Mouse (Mus musculus) heart, postnatal 0 days (tissue): ENCODE measurements around the gene Ly6c2. TPM values are rescaled to one million over a fixed set of nuclear protein-coding genes. Genes with fewer than 3 reads are reported as not detected.
A peak's percentile ranks its signal among the peaks of the same experiment; 100 is the strongest.
"Not testable (repeated sequence)": the region's sequence is repeated elsewhere in the genome, so short reads cannot be mapped to it uniquely, and the experiment has no call there.

Experiments
- ATAC-seq: fragments of 200-750 bp; cut with Nextera tagmentation; 2 replicates; pipeline ENCODE4 v1.8.0; 2017; ENCODE audit warnings: low read depth, moderate number of reproducible peaks, moderate library complexity; ENCODE audit not compliant: insufficient read depth
- DNase-seq: peaks from one replicate; pipeline ENCODE4 v3.0.0-alpha.2; 2016; ENCODE audit warnings: low spot score
- H3K27ac ChIP-seq: fragments of 300-500 bp; sonication (generic); 2 replicates; pipeline ENCODE4 v1.5.1; 2014; ENCODE audit warnings: low read depth, mild to moderate bottlenecking
- H3K27me3 ChIP-seq: fragments of 300-500 bp; sonication (generic); 2 replicates; pipeline ENCODE4 v1.6.1; 2014; ENCODE audit warnings: low read length, mixed read lengths; ENCODE audit not compliant: control insufficient read depth, insufficient read depth
- H3K36me3 ChIP-seq: fragments of 300-500 bp; sonication (generic); replicated peaks from 2 replicates; pipeline ENCODE4 v1.6.1; 2014; ENCODE audit warnings: low read length, mixed read lengths; ENCODE audit not compliant: control insufficient read depth, insufficient read depth
- H3K4me1 ChIP-seq: fragments of 300-500 bp; sonication (generic); 2 replicates; pipeline ENCODE4 v1.6.1; 2014; ENCODE audit warnings: antibody characterized with exemption; ENCODE audit not compliant: control insufficient read depth, insufficient read depth
- H3K4me2 ChIP-seq: fragments of 300-500 bp; sonication (generic); 2 replicates; pipeline ENCODE4 v1.6.1; 2014; ENCODE audit warnings: low read depth, mild to moderate bottlenecking, low read length, moderate library complexity
- H3K4me3 ChIP-seq: fragments of 300-500 bp; sonication (generic); 2 replicates; pipeline ENCODE4 v1.5.1; 2014; ENCODE audit warnings: low read depth, low read length
- H3K9ac ChIP-seq: fragments of 300-500 bp; sonication (generic); replicated peaks from 2 replicates; pipeline ENCODE4 v1.6.1; 2014; ENCODE audit warnings: low read depth, low read length, mixed read lengths
- H3K9me3 ChIP-seq: fragments of 300-500 bp; sonication (generic); replicated peaks from 2 replicates; pipeline ENCODE4 v1.6.1; 2016; ENCODE audit warnings: low read length; ENCODE audit not compliant: control insufficient read depth
- CTCF ChIP-seq: IDR thresholded peaks from 2 replicates; pipeline ENCODE4 v1.5.1; 2016; ENCODE audit warnings: antibody characterized with exemption, control low read depth, low read depth
- EP300 ChIP-seq: IDR thresholded peaks from 2 replicates; pipeline ENCODE4 v1.6.1; 2016; ENCODE audit warnings: antibody characterized with exemption, low read depth
- WGBS: fragments of 180-500 bp; shearing (Covaris S2); extraction: QIAGEN DNeasy Blood & Tissue Kit; methylation state at CpG from one replicate; pipeline ENCODE4 v1.1.7; 2014; 5-methylcytosine and 5-hydroxymethylcytosine counted together
- polyA plus RNA-seq: library from polyadenylated mRNA; unstranded; fragments of >200 nt; fragmentation: Nextera tagmentation; extraction: Ambion mirVana; gene quantifications from 2 replicates; pipeline ENCODE4 v1.2.1, GENCODE M21; 2015
- total RNA-seq: library from RNA; depleted of rRNA; stranded (reverse); fragments of >200 nt; gene quantifications from 2 replicates; pipeline ENCODE4 v1.2.3, GENCODE M21; 2014; ENCODE audit warnings: low replicate concordance

The Ly6c2 gene
- total and polyA plus RNA-seq, 2 experiments from 2014 or later, result 0.75 to 3.4 TPM

- no peak overlapping the region for H3K27ac ChIP-seq
- DNase-seq, result no peak
- TF ChIP-seq CTCF, result no peak
- no peak for TF ChIP-seq EP300
- H3K9me3 ChIP-seq, result no peaks in the 10 kb centered on the region
- H3K4me1 ChIP-seq, result no peaks in the 10 kb centered on the region
- H3K27me3 ChIP-seq, result no peaks in the 10 kb centered on the region
- H3K36me3 ChIP-seq, result no peaks in the 10 kb centered on the region
- ATAC-seq, result no peak
- no peak overlapping the region for H3K4me3 ChIP-seq
- H3K4me2 ChIP-seq, result no peak overlapping the region
- H3K9ac ChIP-seq, result no peak overlapping the region
- WGBS, result 67% methylated on average over 2 of the region's 2 CpGs
These were observed 4.8 kb upstream of the Ly6c2 start for GRCm38 (mm10) chr15:75116525-75116924.

- not testable (repeated sequence) for H3K9me3 ChIP-seq, H3K27ac ChIP-seq, DNase-seq, H3K36me3 ChIP-seq, H3K4me3 ChIP-seq, H3K27me3 ChIP-seq, H3K4me1 ChIP-seq, ATAC-seq, H3K4me2 ChIP-seq, H3K9ac ChIP-seq
- WGBS, result 58% methylated on average over 2 of the region's 5 CpGs
These were observed 1.3 kb downstream of the Ly6c2 start for GRCm38 (mm10) chr15:75110424-75110823.

- Histone ChIP-seq H3K9me3 (no peaks in the 10 kb centered on the region), H3K36me3 (no peaks in the 10 kb centered on the region), H3K4me3 (no peak overlapping the region), H3K4me1 (no peaks in the 10 kb centered on the region), H3K27me3 (no peaks in the 10 kb centered on the region), H3K9ac (no peak overlapping the region), H3K4me2 (no peak overlapping the region), H3K27ac (no peak overlapping the region)
- TF ChIP-seq EP300 (no peak), CTCF (no peak)
- ATAC-seq (no peak), DNase-seq (no peak)
- WGBS, result 73% methylated on average over 10 of the region's 10 CpGs
These were observed 12.5 kb downstream of the Ly6c2 start for GRCm38 (mm10) chr15:75099261-75099660.

GRCm38 (mm10) chr15:75088041-75088440 lies 23.7 kb downstream of the Ly6c2 start:
- H3K36me3 ChIP-seq, H3K27ac ChIP-seq, H3K9me3 ChIP-seq, H3K4me2 ChIP-seq, H3K4me3 ChIP-seq, DNase-seq, H3K9ac ChIP-seq, H3K27me3 ChIP-seq, H3K4me1 ChIP-seq, ATAC-seq: not testable (repeated sequence)
- peak; percentile 50 for TF ChIP-seq CTCF
- 10% methylated on average over 2 of the region's 2 CpGs for WGBS

GRCm38 (mm10) chr15:75069965-75070364 lies 41.8 kb downstream of the Ly6c2 start:
- Histone ChIP-seq H3K36me3 (no peaks in the 10 kb centered on the region), H3K4me2 (no peak overlapping the region), H3K27me3 (no peaks in the 10 kb centered on the region), H3K27ac (no peak overlapping the region), H3K9ac (no peak overlapping the region), H3K4me1 (no peaks in the 10 kb centered on the region), H3K4me3 (no peak overlapping the region), H3K9me3 (no peaks in the 10 kb centered on the region)
- ATAC-seq (no peak), DNase-seq (no peak)
- no peak for TF ChIP-seq EP300
- TF ChIP-seq CTCF, result no peak
- 74% methylated on average over 4 of the region's 4 CpGs for WGBS

GRCm38 (mm10) chr15:75062030-75062574 lies 49.7 kb downstream of the Ly6c2 start:
- WGBS, result 38% methylated on average over 6 of the region's 6 CpGs
- not testable (repeated sequence) for H3K27me3 ChIP-seq, H3K9me3 ChIP-seq, H3K4me1 ChIP-seq, H3K27ac ChIP-seq, H3K9ac ChIP-seq, DNase-seq, H3K4me3 ChIP-seq, H3K36me3 ChIP-seq, ATAC-seq, H3K4me2 ChIP-seq
- TF ChIP-seq CTCF, result peak; percentile 61
